Mouse (Mus musculus): ENCODE data around the gene Fosb. TPM values are rescaled to one million over a fixed set of nuclear protein-coding genes. Genes with fewer than 3 reads are reported as not detected.

Fosb gene
- polyA plus RNA-seq, 1 experiment = 0.89 TPM

DNA sequence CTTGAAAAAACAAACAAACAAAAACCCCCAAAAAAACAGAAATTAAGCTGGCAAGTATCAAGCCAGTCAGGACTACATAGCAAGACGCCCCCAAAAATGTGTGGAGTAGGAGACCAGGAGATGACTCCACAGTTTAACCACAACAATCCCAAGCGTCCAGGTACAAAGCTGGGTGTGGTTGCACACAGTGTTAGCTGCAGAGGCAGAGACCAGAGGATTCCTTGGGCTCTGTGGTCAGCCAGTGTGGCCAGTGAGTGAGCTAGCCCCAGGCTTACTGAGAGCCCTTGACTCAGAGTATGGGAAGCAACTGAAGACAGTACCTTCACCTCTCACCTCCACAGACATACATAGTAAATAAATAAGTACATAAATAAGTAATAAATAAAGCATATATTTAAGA is 22.1 kb upstream of the Fosb start:
- no peak for DNase-seq (ENCODE audit: low read depth)

DNA sequence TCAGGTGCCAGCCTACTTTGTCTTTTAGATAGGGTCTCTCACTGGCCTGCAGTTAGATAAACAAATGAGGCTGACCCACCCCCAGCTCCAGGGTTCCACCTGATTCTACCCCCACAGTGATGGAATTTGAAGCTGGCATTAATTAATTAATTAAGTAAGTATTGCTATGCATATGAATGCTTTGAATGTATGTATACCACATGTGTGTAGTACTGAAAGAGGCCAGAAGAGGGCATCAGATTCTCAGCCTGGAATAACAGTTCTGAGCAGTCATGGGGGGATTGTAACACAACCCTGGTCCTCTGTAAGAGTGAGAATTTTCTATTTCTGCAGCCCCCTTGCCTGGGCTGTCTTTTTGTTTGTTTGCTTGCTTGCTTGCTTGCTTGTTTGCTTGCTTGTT is 18.6 kb upstream of the Fosb start:
- DNase-seq (ENCODE audit: low read depth) = no peak

DNA sequence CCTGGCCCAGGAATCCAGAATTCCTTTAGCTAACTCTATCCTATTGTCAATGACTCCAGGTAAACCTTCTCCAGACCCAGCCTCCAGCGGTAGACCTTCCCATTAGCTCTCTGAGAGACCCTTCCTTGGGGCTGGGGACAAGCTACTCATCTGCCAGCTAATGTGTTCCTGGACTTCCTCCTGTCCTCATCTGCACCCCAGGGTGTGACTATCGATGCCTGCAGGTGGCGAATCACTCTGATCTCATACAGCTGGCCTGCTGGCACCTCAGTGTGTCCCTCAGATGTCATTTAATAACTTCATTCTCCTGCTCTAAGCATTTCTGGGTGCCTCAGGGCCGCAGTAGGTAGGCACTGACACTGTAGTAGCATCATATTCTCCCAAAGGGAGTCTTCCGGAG is 17.9 kb upstream of the Fosb start:
- DNase-seq (ENCODE audit: low read depth) = no peak

DNA sequence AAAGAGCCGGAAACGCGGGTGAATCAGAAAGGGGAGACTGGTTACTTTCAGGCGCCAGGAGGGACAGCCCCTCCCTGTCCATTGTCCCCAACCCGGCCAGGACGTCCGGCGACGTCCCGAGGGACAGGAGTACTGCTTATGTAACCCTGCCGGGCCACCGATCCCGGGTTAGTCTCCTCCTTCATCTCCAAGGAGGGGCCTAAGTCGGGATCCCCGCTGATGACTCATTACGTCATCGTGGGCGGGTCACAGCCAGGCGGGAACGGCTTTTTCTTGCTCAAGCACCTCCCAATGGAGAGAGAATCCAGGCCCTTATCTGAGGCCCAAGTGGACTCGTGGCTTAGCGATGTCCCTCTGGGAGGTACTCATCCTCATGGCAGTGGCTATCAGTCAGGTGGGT is 17.3 kb upstream of the Fosb start:
- no peak for DNase-seq (ENCODE audit: low read depth)

DNA sequence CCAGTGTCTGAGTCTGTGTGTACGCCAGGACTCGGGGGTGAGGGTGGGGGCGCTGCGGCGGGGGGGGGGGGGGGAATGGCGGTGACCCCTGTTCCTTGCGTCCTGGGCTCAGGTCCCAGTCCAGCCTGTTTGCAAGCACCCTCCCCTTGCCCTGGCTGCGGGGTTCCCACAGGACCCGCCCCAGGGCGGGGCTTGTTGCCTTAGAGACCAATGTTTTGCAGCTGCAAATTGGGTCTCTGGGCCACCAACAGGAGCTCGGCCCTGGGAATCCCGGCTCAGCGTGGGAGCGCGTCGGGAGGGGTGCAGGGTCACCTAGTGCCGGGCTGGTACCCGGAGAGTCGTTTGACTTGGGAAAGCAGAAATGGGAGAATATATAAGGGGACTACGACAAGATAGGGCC is 16.5 kb upstream of the Fosb start:
- no peak for DNase-seq (ENCODE audit: low read depth)

DNA sequence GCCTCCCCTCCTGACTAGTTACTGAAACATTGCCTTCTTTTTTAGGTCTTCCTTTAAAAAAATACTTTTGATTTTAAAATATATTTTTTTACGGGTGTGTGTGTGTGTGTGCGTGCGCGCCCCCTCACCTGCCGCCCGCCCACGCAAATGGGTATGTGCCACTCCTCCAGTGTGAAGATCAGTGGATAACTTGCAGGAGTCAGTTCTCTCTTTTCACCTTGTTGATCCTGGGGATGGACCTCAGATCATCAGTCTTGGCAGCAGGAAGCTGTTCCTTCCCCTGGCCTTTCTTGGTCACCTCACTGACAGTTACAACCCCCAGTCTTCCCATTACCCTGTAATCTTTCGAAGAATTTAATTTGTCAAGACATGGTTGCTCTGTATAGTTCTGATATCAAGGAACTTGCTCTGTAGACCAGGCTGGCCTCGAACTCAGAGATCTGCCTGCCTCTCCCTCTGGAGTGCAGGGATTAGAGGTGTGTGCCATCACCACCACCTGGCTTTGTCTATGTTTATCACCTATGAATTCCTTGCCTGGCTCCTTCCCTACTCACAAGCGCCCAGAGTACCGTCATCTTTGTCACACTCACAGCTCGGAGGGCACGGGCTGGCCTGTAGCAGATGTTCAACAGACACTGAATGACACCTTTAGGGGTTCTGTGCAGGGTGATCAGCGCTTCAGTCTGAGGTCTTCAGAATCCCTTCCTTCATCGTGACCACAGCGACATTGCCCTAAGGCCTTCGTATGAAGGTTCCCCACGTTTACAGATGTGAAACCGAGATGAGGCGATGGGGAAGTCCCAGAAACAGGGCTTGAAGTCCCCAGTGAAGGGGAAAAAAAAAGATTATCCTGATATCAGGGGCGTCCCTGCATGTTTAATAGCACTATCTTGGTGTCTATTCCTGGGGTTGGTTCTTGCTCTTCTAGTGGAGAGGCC is 15.7 kb upstream of the Fosb start:
- DNase-seq (ENCODE audit: low read depth) = no peak

DNA sequence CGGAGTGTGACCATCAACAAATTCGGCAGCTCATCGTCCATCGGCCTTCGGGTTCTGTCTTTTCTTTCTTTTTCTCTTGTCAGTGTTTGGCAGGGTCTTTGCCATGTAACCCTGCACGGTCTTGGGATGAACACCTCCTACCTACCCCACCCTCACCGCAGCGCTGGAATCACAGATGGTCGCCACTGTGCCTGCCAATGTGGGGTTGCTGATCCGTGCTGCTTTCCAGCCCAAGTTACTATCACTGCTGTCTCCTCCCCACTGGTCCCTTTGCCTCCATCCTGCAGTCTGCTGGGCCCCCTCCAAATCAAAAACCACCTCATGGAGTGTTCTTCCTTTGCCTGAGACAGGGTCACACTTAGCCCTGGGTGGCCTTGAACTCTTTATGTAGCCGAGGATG is 14.4 kb upstream of the Fosb start:
- no peak for DNase-seq (ENCODE audit: low read depth)

DNA sequence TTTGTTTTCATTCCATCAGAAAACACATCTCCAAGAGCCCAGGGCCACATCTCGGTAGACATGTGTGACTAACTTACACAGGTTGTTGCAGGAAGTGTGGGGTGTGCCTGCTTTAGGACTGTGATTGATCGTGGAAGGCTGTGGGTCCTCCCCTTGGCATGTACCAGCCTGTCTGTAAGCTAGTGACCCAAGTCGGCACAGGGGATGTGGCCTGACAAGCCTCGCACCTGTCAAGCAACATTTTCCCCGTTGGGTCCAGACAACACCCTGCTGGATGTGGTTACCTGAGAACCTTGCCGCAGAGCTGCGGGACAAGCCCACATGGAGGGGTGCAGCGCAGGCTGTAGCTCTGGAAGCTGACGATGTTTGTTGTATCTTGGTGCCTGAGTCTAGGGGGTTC is 12.6 kb upstream of the Fosb start:
- no peak for DNase-seq (ENCODE audit: low read depth)

DNA sequence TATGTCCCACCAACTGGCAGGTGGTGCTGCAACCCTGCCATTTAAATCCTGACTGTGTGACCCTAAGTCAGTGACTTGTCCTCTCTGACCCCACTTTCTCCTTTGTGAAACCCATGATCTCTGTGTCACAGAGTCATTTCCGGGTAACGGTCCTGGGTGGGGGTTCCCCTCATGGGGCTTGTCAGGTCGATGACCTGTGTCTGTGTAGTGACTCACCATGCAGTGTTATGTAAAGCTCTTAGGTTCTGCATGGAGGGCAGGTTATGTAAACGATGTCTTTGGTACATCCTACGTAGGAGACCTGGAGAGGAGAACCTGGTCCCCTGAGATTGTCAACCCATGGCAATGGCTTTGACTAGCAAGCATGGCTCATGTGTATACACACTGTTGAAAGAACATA is 11.6 kb upstream of the Fosb start:
- no peak for DNase-seq (ENCODE audit: low read depth)

DNA sequence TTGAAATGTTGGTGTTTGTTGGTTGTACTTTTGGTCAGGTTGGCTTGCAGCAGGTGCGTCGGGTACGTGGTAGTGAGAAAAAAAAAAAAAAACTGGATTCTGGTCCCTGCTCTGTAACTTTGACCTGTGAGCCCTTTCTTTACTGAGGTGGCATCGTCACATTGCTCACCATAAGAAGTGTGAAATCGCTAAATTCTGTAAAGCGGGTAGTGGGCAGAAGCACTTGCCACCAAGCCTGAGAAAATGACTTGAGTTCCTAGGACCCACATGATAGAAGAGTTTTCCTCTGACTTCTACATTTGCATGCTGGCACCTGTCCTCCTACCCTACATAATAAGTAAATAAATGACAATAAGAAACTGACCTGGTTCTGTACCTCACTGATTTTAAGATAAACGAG is 10.8 kb upstream of the Fosb start:
- no peak for DNase-seq (ENCODE audit: low read depth)

DNA sequence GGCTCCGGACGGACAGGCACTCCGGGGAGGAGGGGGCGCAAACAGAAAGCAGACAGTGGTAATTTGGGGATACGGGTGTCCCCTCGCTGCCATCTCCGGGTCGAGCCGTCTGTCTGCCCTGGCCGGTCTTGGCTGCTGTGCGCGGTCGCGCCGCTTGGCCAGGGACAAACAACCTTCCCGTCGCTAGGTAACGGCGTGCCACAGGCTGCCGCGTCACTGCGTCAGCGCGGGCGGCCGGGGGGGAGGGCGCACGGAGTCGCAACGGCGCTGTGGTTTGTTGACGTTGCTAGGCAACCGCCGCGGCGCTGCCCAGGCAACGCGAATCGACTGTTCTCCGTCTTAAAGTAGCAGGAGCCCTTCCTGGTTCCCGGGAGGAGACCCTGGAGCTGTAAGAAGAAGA is 10.1 kb upstream of the Fosb start:
- no peak for DNase-seq (ENCODE audit: low read depth)

DNA sequence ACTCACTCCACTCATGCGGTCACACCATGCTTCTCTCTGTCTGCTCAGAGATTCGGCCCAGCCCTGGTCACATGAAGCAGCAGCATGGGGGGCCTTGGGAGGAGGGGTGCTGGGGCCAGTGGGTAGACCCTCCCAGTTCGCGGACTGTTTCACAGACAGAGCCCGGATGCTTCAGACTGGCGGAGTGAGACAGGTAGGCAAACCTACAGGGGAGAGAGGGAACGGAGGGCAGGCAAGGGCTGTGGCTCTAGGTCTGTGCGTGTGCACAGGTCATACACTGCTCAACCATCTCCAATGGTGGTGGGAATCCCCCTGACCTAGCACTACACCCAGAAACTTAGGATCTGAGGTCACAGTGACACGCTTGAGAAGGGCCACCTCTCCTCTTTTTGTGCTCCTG is 9.6 kb upstream of the Fosb start:
- no peak for DNase-seq (ENCODE audit: low read depth)

DNA sequence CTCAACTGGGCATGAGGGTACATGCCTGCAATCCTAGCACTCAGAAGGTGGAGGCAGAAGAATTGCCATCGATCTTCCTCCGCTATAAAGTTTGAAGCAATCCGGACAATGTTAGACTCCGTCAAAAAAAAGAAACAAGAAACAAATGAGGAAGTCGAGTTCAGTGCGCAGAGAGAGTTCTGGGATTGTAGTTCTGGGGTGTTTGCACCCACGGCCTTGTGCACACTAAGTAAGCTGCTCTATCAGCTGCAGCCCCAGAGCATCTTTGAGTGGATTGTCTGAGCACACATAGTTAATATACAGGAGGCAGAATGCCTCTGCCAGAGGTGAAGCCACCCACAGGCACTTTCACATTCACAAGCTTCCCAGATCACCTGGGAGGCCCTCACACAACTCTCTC is 8.8 kb upstream of the Fosb start:
- DNase-seq (ENCODE audit: low read depth) = no peak

DNA sequence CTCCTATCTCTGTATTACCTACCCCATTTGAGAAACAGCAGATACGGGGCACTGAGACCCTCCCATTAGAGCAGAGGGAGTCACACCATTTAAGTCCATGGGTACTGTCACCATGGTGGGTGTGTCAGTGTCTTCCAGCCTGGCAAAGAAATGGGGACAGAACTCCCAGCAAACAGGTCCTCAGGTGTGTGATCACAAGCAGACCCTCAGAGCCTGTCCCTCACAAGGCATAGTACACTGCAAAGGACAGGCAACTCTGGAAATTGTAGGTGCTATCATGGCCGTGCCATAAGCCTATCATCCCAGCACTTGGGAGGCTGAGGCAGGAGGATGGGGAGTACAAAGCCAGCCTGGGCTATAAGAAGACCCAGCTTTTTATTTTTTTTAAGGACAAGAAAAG is 8.3 kb upstream of the Fosb start:
- DNase-seq (ENCODE audit: low read depth) = no peak

DNA sequence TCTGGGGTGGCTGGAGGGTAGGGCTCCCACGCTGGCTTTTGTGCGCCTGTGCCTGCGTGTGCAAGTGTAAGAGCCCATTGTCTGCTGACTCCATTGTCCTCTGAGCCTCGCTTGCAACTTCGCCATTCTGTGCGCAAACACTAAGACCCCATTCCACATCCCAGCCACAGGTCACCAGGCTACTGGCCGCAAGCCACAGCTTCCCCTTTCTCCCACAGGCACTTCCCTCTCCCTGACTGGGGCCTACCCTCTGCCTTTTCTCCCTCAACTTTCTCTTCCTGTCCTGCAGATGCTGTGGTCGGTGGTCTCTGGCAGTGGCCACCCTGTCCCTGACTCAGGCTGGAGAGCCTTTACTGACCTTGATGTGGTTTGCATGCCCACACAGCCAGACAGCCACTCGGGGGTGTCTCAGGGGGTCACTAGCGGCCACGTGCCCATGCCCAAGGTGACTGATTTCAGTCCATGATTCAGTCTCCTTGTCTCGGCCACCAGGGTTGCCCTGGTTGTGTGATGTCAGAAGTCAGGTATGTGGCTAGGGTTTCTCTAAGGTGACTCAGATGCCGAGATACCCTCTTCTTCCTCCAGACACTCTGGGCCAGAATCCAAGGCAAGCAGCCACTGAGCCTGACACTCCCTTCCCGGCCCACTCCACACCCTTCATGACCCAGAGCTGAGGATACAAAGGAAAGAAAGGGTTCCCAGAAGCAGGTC is 6.8 kb upstream of the Fosb start:
- no peak for DNase-seq (ENCODE audit: low read depth)

DNA sequence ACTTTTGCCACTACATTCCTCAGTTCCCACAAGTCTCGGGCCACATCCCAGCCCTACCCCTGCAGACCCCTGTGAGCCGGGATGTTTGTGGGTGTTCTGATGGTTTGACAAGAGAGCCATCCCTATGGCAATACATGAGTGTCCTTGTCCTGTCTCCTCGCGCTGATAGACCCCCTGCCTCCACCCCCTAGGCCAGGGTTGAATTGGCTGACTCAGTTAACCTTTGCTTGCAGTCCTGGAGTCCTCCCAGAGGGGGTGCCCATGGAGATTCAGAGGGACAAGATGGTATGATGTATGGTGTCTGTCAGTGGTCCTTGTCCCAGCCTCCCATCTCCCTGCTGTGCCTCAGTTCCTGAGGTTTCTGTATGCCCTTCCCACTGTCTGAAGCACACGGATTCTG is 4.2 kb upstream of the Fosb start:
- DNase-seq (ENCODE audit: low read depth) = no peak

DNA sequence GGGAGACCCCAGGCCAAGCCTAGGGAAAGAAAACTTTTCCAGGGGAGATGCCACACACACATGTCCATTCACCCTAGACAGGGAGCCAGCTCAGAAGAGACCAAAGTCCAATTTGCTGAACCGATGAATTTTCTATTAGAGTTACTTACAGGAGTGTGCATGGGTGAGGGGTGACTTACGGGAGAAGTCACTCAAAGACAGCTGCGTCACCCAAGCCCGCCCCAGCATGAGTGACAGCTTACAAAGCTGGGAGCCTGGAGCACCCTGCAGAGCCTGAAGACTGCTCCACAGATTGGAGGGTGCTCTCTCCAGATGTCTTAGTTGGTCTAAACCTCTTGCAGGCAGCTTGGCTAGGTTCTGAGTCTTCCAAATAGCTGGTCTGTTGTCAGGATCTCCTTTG is 2.1 kb upstream of the Fosb start:
- no peak for DNase-seq (ENCODE audit: low read depth)

DNA sequence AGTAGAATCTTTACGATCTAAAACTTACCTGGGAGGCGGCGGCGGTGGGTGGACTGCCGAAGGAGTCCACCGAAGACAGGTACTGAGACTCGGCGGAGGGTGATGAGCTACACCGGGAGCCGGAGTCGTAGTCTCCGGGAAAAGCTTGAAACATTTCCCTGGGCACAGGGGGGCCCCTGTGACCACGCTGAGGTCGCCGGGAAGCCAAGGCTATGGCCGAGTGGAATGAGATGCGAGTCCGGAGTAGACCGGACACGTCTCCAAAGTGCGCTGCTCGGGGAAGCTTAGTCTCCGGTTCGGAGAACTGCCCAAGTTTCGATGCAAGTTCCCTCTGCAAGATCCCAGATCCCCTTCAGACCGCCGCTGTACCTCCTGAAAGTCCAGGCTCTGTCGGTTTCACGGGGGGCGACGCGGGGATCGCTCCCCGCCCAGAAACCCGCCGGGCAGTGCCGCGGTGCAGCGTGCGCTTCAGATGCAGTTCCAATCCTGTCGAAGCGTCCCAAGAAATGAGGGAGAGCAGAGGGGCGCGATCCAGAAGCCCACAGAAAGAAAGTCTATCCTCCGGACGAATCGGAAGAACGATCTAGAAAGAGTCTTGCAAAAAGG is 470 bp downstream of the Fosb start:
- no peak for DNase-seq (ENCODE audit: low read depth)

DNA sequence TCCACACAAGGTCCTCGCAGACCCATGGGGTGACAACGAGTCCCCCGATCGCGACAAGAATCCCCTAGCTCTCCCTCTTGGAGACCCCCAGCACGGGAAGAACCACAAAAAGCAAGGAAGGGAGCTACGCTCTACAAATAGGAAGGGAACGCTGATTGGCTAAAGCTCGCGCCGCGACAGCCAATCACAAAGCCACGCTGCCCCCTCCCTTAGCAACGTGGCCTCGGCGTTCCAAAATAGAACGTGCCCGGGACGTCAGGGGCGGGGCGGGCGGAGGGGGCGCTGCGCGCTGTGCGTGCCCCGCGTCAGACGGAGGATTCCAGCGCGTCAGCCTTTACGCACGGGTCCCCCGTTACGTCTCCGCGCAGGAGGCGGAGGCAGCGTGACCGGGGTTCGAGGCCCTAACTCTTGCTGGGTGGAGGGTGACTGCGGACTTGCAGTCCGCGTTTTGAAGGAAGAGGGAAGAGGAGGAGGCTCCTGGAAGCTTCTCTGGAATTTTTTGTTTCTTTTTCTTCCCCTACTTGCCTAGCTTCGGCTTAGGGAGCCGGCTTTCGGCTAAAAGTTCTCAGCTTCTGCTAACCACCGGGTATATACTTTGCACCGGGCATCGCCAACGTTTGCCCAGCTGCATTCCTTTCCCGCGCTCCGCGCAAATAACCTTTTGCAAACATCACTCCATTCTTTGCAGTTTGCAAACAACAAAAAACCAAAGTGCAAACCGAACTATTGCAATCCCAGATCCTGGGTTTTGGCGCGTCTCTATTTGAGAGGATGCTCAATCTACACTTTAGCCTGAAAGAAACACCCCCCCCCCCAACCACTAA is 1.2 kb downstream of the Fosb start:
- DNase-seq (ENCODE audit: low read depth) = no peak

DNA sequence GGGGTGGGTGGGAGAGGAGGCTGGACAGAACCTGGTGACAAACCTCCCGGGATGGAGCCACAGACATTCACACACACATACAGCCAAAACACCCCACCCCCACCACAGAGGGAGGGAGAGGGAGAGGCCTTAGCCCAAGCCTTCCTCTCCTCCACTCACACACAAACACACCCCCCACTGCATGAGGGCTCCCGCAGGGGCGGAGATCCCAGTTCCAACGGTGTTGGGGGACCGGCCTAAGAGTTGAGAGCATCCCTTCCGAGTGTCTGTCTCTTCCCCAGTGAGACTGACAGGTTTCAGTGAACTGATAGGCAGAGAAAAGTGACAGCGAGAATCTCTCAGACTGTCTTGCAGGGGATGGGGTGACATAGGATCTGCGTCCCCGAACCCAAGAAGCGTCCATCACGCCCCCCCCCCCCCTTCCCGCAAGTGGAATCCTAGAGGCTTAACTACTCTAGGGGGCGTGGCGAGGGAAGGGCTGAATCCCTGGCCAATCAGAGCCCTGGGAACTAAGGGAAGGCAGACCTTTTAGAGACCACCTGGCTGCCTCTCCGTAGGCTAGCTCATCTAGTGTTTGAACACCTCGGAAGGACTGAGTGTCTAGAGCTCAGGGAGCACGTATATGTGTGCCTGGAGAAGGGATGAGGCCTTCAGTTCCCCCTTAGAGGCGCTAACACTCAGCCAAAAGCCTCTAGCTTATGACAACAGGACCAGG is 2.0 kb downstream of the Fosb start:
- DNase-seq (ENCODE audit: low read depth) = no peak
